Mouse (Mus musculus): ENCODE measurements around the gene Arid1b.
A peak's percentile ranks its signal among the peaks of the same experiment; 100 is the strongest.

The Arid1b gene

GRCm38 (mm10) chr17:5238387-5239245 lies 244.5 kb downstream of the Arid1b start:
- no peak for DNase-seq (ENCODE audit: low read depth, low spot score)

- DNase-seq (ENCODE audit: low read depth, low spot score): no peak
Observed at GRCm38 (mm10) chr17:5244526-5244925, 250.4 kb downstream of the Arid1b start.

GRCm38 (mm10) chr17:5246688-5247087 lies 252.6 kb downstream of the Arid1b start:
- DNase-seq (ENCODE audit: low read depth, low spot score): no peak

GRCm38 (mm10) chr17:5247247-5247646 lies 253.1 kb downstream of the Arid1b start:
- DNase-seq (ENCODE audit: low read depth, low spot score): no peak

GRCm38 (mm10) chr17:5247737-5248136 lies 253.6 kb downstream of the Arid1b start:
- DNase-seq (ENCODE audit: low read depth, low spot score): no peak

GRCm38 (mm10) chr17:5248957-5249656 lies 255.0 kb downstream of the Arid1b start:
- DNase-seq (ENCODE audit: low read depth, low spot score): peak; percentile 64

GRCm38 (mm10) chr17:5249681-5250180 lies 255.6 kb downstream of the Arid1b start:
- DNase-seq (ENCODE audit: low read depth, low spot score): no peak

- DNase-seq (ENCODE audit: low read depth, low spot score): no peak
Observed at GRCm38 (mm10) chr17:5252436-5252835, 258.3 kb downstream of the Arid1b start.

- DNase-seq (ENCODE audit: low read depth, low spot score): no peak
Observed at GRCm38 (mm10) chr17:5254717-5255617, 260.8 kb downstream of the Arid1b start.

- DNase-seq (ENCODE audit: low read depth, low spot score): no peak
Observed at GRCm38 (mm10) chr17:5255618-5255933, 261.4 kb downstream of the Arid1b start.

GRCm38 (mm10) chr17:5258978-5259377 lies 264.8 kb downstream of the Arid1b start:
- no peak for DNase-seq (ENCODE audit: low read depth, low spot score)

- no peak for DNase-seq (ENCODE audit: low read depth, low spot score)
Observed at GRCm38 (mm10) chr17:5261131-5261651, 267.1 kb downstream of the Arid1b start.

GRCm38 (mm10) chr17:5261874-5262605 lies 267.9 kb downstream of the Arid1b start:
- DNase-seq (ENCODE audit: low read depth, low spot score): no peak

- no peak for DNase-seq (ENCODE audit: low read depth, low spot score)
Observed at GRCm38 (mm10) chr17:5262788-5263187, 268.7 kb downstream of the Arid1b start.

GRCm38 (mm10) chr17:5264783-5265182 lies 270.7 kb downstream of the Arid1b start:
- DNase-seq (ENCODE audit: low read depth, low spot score): no peak

- no peak for DNase-seq (ENCODE audit: low read depth, low spot score)
Observed at GRCm38 (mm10) chr17:5265615-5266014, 271.5 kb downstream of the Arid1b start.

GRCm38 (mm10) chr17:5267747-5268146 lies 273.6 kb downstream of the Arid1b start:
- DNase-seq (ENCODE audit: low read depth, low spot score): no peak

GRCm38 (mm10) chr17:5269302-5269701 lies 275.2 kb downstream of the Arid1b start:
- DNase-seq (ENCODE audit: low read depth, low spot score): no peak

GRCm38 (mm10) chr17:5269774-5270173 lies 275.6 kb downstream of the Arid1b start:
- no peak for DNase-seq (ENCODE audit: low read depth, low spot score)

- no peak for DNase-seq (ENCODE audit: low read depth, low spot score)
Observed at GRCm38 (mm10) chr17:5270823-5271222, 276.7 kb downstream of the Arid1b start.

GRCm38 (mm10) chr17:5273118-5273517 lies 279.0 kb downstream of the Arid1b start:
- no peak for DNase-seq (ENCODE audit: low read depth, low spot score)
